Mouse (Mus musculus) 3T3-L1 (cell line): ENCODE data around the gene Hcn3.
"Not testable (repeated sequence)": the region's sequence is repeated elsewhere in the genome, so short reads cannot be mapped to it uniquely, and the experiment has no call there.

Experiments used
- DNase-seq: peaks from one replicate; pipeline ENCODE4 v3.0.0-alpha.2; 2015; ENCODE audit warnings: low read depth, low spot score

Hcn3 gene

GRCm38 (mm10) chr3:89181749-89182500 lies 21.9 kb upstream of the Hcn3 start:
- no peak for DNase-seq

- DNase-seq, result no peak
Observed at GRCm38 (mm10) chr3:89179056-89179455, 19.1 kb upstream of the Hcn3 start.

- DNase-seq, result peak; percentile 33
Observed at GRCm38 (mm10) chr3:89178107-89178385, 18.1 kb upstream of the Hcn3 start.

GRCm38 (mm10) chr3:89177242-89178106 lies 17.5 kb upstream of the Hcn3 start, which contains the start of gene Scamp3:
Gene Scamp3 (plus strand): TSS chr3:89177473.
- peak; percentile 98 for DNase-seq

- no peak for DNase-seq
Observed at GRCm38 (mm10) chr3:89176421-89176820, 16.4 kb upstream of the Hcn3 start.

- no peak for DNase-seq
Observed at GRCm38 (mm10) chr3:89175544-89175943, 15.5 kb upstream of the Hcn3 start.

- no peak for DNase-seq
Observed at GRCm38 (mm10) chr3:89174844-89175243, 14.8 kb upstream of the Hcn3 start.

- no peak for DNase-seq
Observed at GRCm38 (mm10) chr3:89166945-89167344, 6.9 kb upstream of the Hcn3 start.

- DNase-seq, result peak; percentile 57
Observed at GRCm38 (mm10) chr3:89165268-89165870, 5.4 kb upstream of the Hcn3 start.

- DNase-seq, result peak; percentile 92
Observed at GRCm38 (mm10) chr3:89164506-89165267, 4.7 kb upstream of the Hcn3 start, which contains the start of gene Clk2. Gene Clk2 (plus strand): TSS chr3:89164795.

GRCm38 (mm10) chr3:89163643-89164245 lies 3.7 kb upstream of the Hcn3 start:
- DNase-seq, result peak; percentile 28

GRCm38 (mm10) chr3:89163123-89163522 lies 3.1 kb upstream of the Hcn3 start:
- DNase-seq, result peak; percentile 93

GRCm38 (mm10) chr3:89161786-89162185 lies 1.8 kb upstream of the Hcn3 start:
- DNase-seq, result no peak

- DNase-seq, result not testable (repeated sequence)
Observed at GRCm38 (mm10) chr3:89161207-89161606, 1.2 kb upstream of the Hcn3 start.

GRCm38 (mm10) chr3:89159211-89159610 lies 785 bp downstream of the Hcn3 start:
- peak; percentile 41 for DNase-seq

- no peak for DNase-seq
Observed at GRCm38 (mm10) chr3:89158651-89159050, 1.3 kb downstream of the Hcn3 start.

GRCm38 (mm10) chr3:89156951-89157350 lies 3.0 kb downstream of the Hcn3 start:
- no peak for DNase-seq

- DNase-seq, result no peak
Observed at GRCm38 (mm10) chr3:89152084-89152835, 7.7 kb downstream of the Hcn3 start.

- no peak for DNase-seq
Observed at GRCm38 (mm10) chr3:89148567-89148966, 11.4 kb downstream of the Hcn3 start.

GRCm38 (mm10) chr3:89147979-89148311 lies 12.1 kb downstream of the Hcn3 start:
- DNase-seq, result no peak
